Mouse (Mus musculus) testis, adult 2 months (tissue): ENCODE data around the gene Pard3.

ENCODE experiments used
- CTCF ChIP-seq: fragments of 200-500 bp; IDR thresholded peaks from 2 replicates; pipeline ENCODE4 v1.5.1; 2012; ENCODE audit warnings: low read depth, mild to moderate bottlenecking, inconsistent platforms, low read length, moderate library complexity; ENCODE audit not compliant: control insufficient read depth, insufficient read depth, insufficient replicate concordance
- POLR2A ChIP-seq: fragments of 200-500 bp; IDR thresholded peaks from 2 replicates; pipeline ENCODE4 v1.6.1; 2012; ENCODE audit warnings: low read depth, mild to moderate bottlenecking, inconsistent platforms, low read length, moderate library complexity; ENCODE audit not compliant: control insufficient read depth

GRCm38 (mm10) chr8:127049996-127050395 is 13.7 kb upstream of the Pard3 start:
- TF ChIP-seq POLR2A (no peak), CTCF (no peak)
